Mouse (Mus musculus): ENCODE measurements around the gene Zfp653.

The Zfp653 gene

DNA sequence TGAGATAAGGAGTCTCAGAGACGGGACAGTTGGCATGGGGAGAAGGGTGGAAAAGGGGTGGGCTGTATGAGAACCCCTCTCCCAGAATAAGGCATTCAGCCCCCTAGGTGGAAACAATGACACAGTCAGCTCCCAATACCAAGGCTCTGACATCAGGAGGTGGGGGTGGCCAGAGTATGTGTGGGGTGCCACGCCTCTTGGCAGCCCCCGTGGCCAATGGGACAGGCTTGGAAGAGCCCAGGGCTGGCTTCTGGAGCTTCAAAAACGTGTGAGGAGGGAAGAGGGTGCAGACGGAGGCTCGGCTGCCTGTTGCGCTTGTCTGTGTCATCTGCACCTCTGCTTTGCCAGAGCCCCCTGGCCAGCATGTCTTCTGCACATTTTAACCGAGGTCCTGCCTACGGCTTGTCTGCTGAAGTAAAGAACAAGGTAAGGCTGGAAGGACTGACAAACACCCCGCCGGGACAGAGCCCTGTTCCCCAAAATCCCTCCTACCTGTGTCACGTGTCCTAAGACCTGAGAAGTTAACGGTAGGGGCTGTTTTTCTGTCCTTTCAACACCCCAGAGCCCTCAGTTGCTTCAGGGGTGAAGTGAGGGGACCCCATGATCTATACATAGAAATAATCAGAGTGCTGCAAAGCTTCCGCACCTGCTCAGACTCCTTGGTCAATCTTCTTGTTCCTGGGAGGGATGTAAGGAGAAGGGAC is 28.0 kb upstream of the Zfp653 start, which contains the start of gene Cnn1:
Gene Cnn1 (plus strand): TSS at position 224 of the 704 bp plus-strand sequence.
- Histone ChIP-seq H3K27me3 (ENCODE audit: insufficient read depth, low read length) (peaks cover 72% of the 10 kb centered on the region), H3K36me3 (ENCODE audit: insufficient read depth, low read length) (no peaks in the 10 kb centered on the region), H3K4me3 (replicated peaks; ENCODE audit: low read length) (peak within 1 kb of the TSS; percentile 60), H3K4me1 (replicated peaks; ENCODE audit: low read depth, low read length) (peaks cover 28% of the 10 kb centered on the region), H3K9me3 (ENCODE audit: low read length) (no peaks in the 10 kb centered on the region)
- TF ChIP-seq POU5F1 (IDR thresholded peaks at IDR 0.05; ENCODE audit: borderline replicate concordance, low read length) (no peak), CTCF (conservative IDR thresholded peaks at IDR 0.05; ENCODE audit: low read length) (no peak), NANOG (IDR thresholded peaks at IDR 0.05; ENCODE audit: borderline replicate concordance, low read length) (no peak)

DNA sequence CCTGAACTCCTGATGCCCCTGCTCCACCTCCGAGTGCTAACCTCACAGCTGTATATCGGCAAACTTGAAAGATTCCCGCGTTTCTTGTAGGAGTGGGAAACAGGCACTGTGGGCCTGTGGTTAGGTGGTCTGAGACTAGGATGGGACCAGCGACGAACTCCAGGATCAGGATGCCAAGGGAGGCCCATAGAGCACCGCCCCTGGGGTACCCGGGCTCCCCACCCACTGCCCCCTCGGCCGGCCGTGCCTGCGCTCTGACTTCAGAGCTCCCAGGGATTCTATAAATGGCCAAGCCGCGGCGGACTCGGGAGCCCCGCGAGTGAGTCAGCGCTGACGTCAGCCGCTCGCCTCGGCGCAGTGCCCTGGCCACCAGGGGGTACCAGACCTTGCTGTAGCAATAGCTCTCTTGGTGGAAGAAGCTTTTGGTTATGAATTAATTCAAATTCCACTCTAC is 24.7 kb upstream of the Zfp653 start:
- Histone ChIP-seq H3K9me3 (ENCODE audit: low read length) (no peaks in the 10 kb centered on the region), H3K4me1 (replicated peaks; ENCODE audit: low read depth, low read length) (peaks cover 36% of the 10 kb centered on the region), H3K4me3 (replicated peaks; ENCODE audit: low read length) (peak overlapping the region; percentile 65), H3K36me3 (ENCODE audit: insufficient read depth, low read length) (no peaks in the 10 kb centered on the region), H3K27me3 (ENCODE audit: insufficient read depth, low read length) (peaks cover 63% of the 10 kb centered on the region)
- TF ChIP-seq POU5F1 (IDR thresholded peaks at IDR 0.05; ENCODE audit: borderline replicate concordance, low read length) (no peak), CTCF (conservative IDR thresholded peaks at IDR 0.05; ENCODE audit: low read length) (peak; percentile 18; the same call in 1 of the 2 replicates)

GRCm38 (mm10) chr9:22092746-22093145 is 21.6 kb upstream of the Zfp653 start:
- H3K36me3 ChIP-seq (ENCODE audit: insufficient read depth, low read length) = no peaks in the 10 kb centered on the region
- H3K4me1 ChIP-seq (replicated peaks; ENCODE audit: low read depth, low read length) = peaks cover 15% of the 10 kb centered on the region; the same call in 1 of the 2 replicates
- no peak overlapping the region for H3K4me3 ChIP-seq (replicated peaks; ENCODE audit: low read length)
- TF ChIP-seq POU5F1 (IDR thresholded peaks at IDR 0.05; ENCODE audit: borderline replicate concordance, low read length) (no peak), NANOG (IDR thresholded peaks at IDR 0.05; ENCODE audit: borderline replicate concordance, low read length) (no peak)
- no peaks in the 10 kb centered on the region for H3K9me3 ChIP-seq (ENCODE audit: low read length)
- H3K27me3 ChIP-seq (ENCODE audit: insufficient read depth, low read length) = peaks cover 34% of the 10 kb centered on the region

DNA sequence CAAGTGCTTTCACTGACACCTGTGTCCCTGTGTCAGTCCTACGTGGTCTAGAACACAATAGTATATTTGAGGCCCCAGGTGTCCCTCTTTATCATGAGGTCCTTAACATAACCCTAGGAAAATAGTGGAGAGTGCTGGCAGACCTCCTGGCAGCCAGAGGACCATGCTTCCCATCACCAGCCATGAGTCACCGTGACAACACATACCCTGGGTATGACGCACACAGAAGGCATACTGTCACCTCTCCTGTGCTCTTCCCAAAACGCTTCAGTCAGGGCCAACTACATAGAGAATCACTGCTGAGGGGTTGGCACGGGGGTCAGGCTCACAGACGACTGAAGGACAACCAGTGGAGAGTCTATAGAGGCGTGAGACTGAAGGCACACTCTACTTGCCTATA is 18.8 kb upstream of the Zfp653 start:
- Histone ChIP-seq H3K4me3 (replicated peaks; ENCODE audit: low read length) (no peak overlapping the region), H3K36me3 (ENCODE audit: insufficient read depth, low read length) (no peaks in the 10 kb centered on the region), H3K4me1 (replicated peaks; ENCODE audit: low read depth, low read length) (peaks cover 16% of the 10 kb centered on the region), H3K9me3 (ENCODE audit: low read length) (no peaks in the 10 kb centered on the region), H3K27me3 (ENCODE audit: insufficient read depth, low read length) (peaks cover 10% of the 10 kb centered on the region)
- TF ChIP-seq POU5F1 (IDR thresholded peaks at IDR 0.05; ENCODE audit: borderline replicate concordance, low read length) (no peak), CTCF (conservative IDR thresholded peaks at IDR 0.05; ENCODE audit: low read length) (no peak), NANOG (IDR thresholded peaks at IDR 0.05; ENCODE audit: borderline replicate concordance, low read length) (no peak)

DNA sequence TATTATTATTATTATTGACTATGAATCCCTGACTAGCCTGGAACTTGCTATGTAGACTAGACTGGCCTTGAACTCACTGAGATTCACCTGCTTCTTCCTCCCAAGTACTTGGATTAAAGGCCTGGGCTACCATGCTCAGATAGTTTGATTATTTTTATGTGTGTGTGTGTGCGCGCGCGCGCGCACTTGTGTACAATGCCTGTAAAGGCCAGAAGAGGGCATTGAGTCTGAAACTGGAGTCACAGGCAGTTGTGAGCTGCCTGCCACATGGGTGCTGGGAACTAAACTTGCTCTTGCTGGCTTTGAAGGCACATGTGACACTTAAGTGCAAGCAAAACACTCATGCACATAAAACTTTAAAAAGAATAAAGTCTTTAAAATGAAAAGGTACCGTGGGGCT is 18.1 kb upstream of the Zfp653 start:
- Histone ChIP-seq H3K27me3 (ENCODE audit: insufficient read depth, low read length) (peaks cover 4% of the 10 kb centered on the region; the same call in 1 of the 2 replicates), H3K9me3 (ENCODE audit: low read length) (no peaks in the 10 kb centered on the region), H3K36me3 (ENCODE audit: insufficient read depth, low read length) (no peaks in the 10 kb centered on the region), H3K4me3 (replicated peaks; ENCODE audit: low read length) (no peak overlapping the region), H3K4me1 (replicated peaks; ENCODE audit: low read depth, low read length) (peaks cover 20% of the 10 kb centered on the region)
- TF ChIP-seq CTCF (conservative IDR thresholded peaks at IDR 0.05; ENCODE audit: low read length) = no peak
- no peak for TF ChIP-seq POU5F1 (IDR thresholded peaks at IDR 0.05; ENCODE audit: borderline replicate concordance, low read length)
- no peak for TF ChIP-seq NANOG (IDR thresholded peaks at IDR 0.05; ENCODE audit: borderline replicate concordance, low read length)

GRCm38 (mm10) chr9:22087034-22087618 is 15.9 kb upstream of the Zfp653 start:
- no peak for TF ChIP-seq POU5F1 (IDR thresholded peaks at IDR 0.05; ENCODE audit: borderline replicate concordance, low read length)
- Histone ChIP-seq H3K27me3 (ENCODE audit: insufficient read depth, low read length) (no peaks in the 10 kb centered on the region), H3K36me3 (ENCODE audit: insufficient read depth, low read length) (peaks cover 17% of the 10 kb centered on the region), H3K9me3 (ENCODE audit: low read length) (no peaks in the 10 kb centered on the region), H3K4me3 (replicated peaks; ENCODE audit: low read length) (no peak overlapping the region), H3K4me1 (replicated peaks; ENCODE audit: low read depth, low read length) (peaks cover 25% of the 10 kb centered on the region)

DNA sequence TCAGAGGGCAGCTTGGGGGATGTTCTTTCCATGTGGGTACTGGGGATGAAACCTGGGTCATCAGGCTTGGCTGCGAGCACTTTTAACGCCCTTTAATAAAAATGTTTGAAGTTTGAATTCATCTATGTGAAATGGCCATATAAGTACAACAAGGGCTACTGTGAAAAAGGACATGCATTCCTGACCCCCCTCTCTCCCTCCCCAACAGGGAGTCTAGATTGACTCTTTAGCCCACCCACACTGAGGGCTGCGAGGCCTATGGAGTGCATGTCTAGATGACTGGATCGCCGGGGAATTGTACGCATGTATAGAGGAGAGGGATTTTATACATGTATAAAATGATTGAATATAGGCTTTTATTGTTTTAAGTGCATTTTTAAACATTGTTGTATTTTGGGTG is 14.8 kb upstream of the Zfp653 start:
- Histone ChIP-seq H3K36me3 (ENCODE audit: insufficient read depth, low read length) (peaks cover 26% of the 10 kb centered on the region), H3K27me3 (ENCODE audit: insufficient read depth, low read length) (no peaks in the 10 kb centered on the region), H3K4me3 (replicated peaks; ENCODE audit: low read length) (peak overlapping the region; percentile 95), H3K4me1 (replicated peaks; ENCODE audit: low read depth, low read length) (peaks cover 25% of the 10 kb centered on the region), H3K9me3 (ENCODE audit: low read length) (no peaks in the 10 kb centered on the region)
- TF ChIP-seq NANOG (IDR thresholded peaks at IDR 0.05; ENCODE audit: borderline replicate concordance, low read length) (no peak), CTCF (conservative IDR thresholded peaks at IDR 0.05; ENCODE audit: low read length) (no peak), POU5F1 (IDR thresholded peaks at IDR 0.05; ENCODE audit: borderline replicate concordance, low read length) (no peak)

DNA sequence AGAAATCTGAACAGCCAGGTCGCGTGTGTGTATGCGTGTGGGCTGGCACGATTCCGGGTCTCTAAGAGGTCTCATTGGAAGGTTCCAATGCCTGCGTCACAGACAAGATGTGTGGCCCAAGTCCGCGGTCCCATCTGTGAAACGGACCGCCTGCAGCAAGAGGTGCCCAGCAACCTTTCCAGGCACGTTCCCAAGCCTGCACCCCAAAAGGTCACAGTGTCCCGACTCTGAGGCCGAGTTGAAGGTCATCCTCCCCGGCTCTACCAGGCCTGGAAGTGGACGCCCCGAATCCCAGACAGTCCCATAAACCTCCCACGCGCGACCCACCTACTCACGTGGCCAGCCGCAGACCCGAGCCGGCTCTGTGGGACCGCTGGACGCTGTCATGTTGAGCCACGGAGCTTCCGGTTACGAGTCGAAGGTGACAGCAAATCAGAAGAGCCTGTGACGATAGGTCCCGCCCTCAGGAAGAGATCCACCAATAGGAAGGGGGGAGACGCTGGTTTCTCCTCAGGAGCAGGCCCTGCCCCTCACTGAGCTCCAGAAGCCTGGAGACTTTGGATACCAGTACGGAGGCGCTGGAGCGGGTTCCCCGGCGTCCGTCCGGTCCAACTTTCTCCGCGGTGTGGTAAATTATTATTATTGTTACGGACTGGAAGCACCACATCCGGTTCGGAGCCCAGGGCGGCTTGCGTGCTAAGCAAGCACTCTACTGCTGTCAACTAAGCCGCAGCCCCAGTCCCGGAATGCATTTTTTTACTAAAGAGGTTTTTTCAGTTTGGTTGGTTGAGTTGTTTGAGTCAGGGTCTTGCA is 14.1 kb upstream of the Zfp653 start, which contains the start of gene Ecsit:
Gene Ecsit (minus strand): TSS at position 417 of the 813 bp plus-strand sequence.
- peaks cover 25% of the 10 kb centered on the region for H3K4me1 ChIP-seq (replicated peaks; ENCODE audit: low read depth, low read length)
- no peak for TF ChIP-seq NANOG (IDR thresholded peaks at IDR 0.05; ENCODE audit: borderline replicate concordance, low read length)
- TF ChIP-seq CTCF (conservative IDR thresholded peaks at IDR 0.05; ENCODE audit: low read length) = no peak
- TF ChIP-seq POU5F1 (IDR thresholded peaks at IDR 0.05; ENCODE audit: borderline replicate concordance, low read length) = no peak
- no peaks in the 10 kb centered on the region for H3K27me3 ChIP-seq (ENCODE audit: insufficient read depth, low read length)
- no peaks in the 10 kb centered on the region for H3K9me3 ChIP-seq (ENCODE audit: low read length)
- peak within 1 kb of the TSS; percentile 95 for H3K4me3 ChIP-seq (replicated peaks; ENCODE audit: low read length)
- peaks cover 34% of the 10 kb centered on the region for H3K36me3 ChIP-seq (ENCODE audit: insufficient read depth, low read length)

Measured in E14TG2a.4 (cell line).